Mouse (Mus musculus) layer of hippocampus, adult 9-10 months (tissue): ENCODE data around the gene Pnpla7.
A peak's percentile ranks its signal among the peaks of the same experiment; 100 is the strongest.

Source experiments
- DNase-seq: peaks from one replicate; pipeline ENCODE4 v3.0.0; 2022; ENCODE audit warnings: low spot score

Gene Pnpla7

DNA sequence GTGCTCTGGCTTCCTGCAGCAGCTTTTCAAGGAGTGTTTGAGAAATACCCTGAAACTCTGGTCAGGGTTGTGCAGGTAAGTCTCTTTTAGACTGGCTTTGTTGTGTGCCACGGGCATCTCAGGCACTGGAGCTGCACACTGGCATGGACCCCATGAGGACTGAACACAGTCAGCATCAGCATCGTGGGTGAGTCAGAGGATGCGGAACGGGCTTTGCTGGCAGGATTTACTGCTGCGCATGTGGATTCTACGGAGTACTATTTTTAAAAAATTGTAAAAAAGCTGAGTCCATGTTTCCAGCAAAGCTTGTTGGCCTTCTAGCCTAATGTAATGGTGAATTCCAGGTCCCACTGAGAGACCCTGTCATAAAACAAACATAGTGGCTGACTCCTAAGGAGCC lies 19.5 kb downstream of the Pnpla7 start:
- DNase-seq = no peak

- DNase-seq = no peak
Observed at GRCm38 (mm10) chr2:24996471-24996870, 20.6 kb downstream of the Pnpla7 start.

GRCm38 (mm10) chr2:25000544-25001235 lies 24.9 kb downstream of the Pnpla7 start:
- no peak for DNase-seq

DNA sequence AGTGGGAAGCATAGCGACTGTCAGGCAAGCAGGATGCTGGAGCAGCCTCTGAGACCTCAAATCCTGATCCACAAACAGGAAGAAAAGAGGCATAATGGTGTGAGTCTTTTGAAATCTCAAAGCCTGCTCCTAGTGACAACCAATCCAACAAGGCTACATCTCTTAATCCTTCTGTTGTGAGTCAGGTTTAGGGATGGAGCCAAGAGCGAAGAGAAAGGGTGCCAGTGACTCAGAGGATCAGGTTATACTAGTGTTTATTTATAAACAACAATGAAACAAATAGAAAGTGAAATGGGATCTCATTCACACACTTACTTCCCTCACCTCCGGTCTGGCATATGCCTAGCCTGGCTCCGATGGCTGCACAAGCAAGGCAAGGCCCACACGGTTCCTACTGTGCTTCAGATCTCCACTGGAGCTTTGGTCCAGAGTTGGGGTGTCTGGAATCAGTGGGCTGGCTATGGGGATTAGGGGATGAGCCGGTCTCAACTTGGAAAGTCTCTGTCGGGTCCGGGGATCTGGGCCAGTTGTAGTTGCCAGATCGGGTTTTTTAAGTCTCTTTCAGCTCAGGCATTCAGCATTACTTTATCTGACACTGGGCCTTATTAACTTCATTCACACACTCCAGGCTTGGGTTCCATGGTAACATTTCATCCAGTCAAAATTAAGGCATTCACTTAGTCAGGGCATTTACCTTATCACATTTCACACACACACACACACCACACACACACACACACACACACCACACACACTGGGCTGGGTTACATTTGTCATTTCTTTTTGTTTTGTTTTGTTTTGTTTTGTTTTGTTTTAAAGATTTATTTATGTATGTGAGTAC lies 28.3 kb downstream of the Pnpla7 start:
- DNase-seq = no peak

DNA sequence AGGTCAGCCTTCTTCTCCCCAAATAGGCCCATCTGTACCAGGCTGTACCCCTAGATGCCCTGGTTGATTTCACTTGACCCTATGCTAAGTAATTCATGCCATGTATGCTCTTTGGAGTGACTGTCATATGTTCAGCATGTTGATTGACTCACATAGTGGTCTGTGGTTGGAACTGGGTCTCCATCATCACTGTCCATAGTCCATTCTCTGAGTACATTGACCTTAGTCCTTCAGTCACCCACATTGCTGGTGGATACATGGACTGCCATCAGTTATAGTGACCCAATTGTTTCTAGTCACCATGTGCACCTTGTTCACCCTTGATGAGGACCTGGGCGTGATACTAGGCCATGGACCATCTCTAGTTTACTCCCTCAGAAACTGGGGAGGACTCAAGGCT lies 30.9 kb downstream of the Pnpla7 start:
- no peak for DNase-seq

DNA sequence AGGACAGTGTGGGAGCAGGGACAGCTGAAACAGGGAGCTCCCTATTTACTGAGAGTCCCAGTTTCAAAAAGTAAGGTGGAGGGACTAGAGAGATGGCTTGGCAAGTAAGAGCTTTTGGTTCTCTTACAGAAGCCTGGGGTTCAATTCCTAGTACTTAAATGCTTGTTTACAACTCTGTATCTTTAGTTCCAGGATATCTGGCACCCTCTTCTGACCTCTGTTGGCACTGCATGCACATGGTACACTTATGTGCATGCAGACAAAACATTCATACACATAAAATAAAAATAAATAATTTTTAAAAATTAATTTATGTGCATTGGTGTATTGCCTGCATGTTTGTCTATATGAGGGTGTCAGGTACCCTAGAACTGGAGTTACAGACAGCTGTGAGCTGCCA lies 32.4 kb downstream of the Pnpla7 start:
- no peak for DNase-seq

DNA sequence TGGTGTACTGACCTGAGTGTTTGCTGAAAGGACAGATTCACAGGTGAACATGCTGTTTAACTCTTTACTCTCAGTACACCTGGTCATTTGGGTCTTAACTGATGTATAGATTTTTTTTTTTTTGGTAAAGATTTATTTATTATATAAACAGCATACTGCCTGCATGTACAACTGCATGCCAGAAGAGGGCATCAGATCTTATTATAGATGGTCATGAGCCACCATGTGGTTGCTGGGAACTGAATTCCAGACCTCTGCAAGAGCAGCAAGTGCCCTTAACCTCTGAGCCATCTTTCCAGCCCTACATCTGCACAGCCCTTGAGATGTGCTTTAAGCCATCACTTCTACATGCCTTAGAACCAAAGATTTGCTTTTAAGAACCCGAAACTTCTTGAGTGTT lies 46.8 kb downstream of the Pnpla7 start:
- no peak for DNase-seq

DNA sequence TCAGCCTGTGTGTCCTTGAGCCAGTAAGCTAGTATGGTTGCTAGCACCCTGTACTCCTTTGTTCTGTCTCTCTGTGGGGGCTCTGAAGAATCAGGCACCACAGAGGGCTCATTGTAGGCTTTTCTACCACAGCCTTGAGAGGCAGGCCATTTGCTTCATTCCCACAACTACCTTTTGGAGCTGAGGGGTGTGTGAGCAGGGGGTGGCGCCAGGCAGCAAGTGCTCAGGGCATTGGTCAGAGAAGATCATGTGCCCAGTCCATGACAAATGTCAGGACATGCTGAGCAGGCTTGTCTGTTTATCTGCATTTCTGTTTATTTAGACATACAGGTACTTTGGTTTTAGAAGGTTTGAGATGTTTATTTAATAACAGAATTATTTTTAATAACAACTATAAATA lies 49.3 kb downstream of the Pnpla7 start:
- DNase-seq = no peak

GRCm38 (mm10) chr2:25034994-25035393 lies 59.2 kb downstream of the Pnpla7 start:
- DNase-seq = no peak

DNA sequence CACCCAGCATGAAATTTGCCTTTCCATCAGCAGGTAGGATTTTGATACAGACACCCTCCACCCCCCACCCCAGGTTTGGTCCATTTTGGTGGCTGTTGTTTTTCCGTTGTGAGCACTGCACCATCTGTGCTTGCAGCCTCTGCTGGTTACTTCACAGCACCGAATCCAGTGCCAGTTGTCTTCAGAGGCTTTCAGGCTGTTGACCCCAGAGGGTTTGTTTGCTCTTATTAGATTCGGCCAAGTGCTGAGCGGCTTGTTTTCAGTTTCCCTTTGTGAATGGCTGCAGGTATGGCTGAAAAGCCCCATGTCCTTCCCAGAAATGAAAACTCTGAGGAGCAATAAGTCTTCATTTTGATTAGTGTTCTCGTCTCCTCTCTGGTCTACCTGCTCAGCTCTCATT lies 64.3 kb downstream of the Pnpla7 start:
- no peak for DNase-seq

GRCm38 (mm10) chr2:25050921-25051320 lies 75.1 kb downstream of the Pnpla7 start:
- peak; percentile 36 for DNase-seq

- DNase-seq = no peak
Observed at GRCm38 (mm10) chr2:25051450-25051849, 75.6 kb downstream of the Pnpla7 start.

DNA sequence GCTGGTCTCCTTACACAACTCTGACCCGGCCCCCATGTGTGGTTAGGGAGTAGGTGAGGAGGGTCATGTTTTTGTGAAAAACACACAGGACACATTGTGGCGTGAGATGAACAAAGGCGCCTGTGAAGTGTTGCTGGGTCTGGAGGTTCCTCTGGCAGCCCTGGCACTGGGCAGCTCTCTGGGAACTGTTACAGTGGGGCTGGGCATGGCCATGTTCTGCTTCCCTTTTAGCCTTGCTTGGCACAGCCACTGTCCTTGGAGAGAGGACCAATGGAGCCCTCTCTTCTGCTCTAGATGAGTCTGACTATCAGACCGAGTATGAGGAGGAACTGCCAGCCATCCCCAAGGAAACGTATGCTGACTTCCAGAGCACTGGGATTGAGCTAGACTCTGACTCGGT lies 77.3 kb downstream of the Pnpla7 start:
- DNase-seq = no peak

DNA sequence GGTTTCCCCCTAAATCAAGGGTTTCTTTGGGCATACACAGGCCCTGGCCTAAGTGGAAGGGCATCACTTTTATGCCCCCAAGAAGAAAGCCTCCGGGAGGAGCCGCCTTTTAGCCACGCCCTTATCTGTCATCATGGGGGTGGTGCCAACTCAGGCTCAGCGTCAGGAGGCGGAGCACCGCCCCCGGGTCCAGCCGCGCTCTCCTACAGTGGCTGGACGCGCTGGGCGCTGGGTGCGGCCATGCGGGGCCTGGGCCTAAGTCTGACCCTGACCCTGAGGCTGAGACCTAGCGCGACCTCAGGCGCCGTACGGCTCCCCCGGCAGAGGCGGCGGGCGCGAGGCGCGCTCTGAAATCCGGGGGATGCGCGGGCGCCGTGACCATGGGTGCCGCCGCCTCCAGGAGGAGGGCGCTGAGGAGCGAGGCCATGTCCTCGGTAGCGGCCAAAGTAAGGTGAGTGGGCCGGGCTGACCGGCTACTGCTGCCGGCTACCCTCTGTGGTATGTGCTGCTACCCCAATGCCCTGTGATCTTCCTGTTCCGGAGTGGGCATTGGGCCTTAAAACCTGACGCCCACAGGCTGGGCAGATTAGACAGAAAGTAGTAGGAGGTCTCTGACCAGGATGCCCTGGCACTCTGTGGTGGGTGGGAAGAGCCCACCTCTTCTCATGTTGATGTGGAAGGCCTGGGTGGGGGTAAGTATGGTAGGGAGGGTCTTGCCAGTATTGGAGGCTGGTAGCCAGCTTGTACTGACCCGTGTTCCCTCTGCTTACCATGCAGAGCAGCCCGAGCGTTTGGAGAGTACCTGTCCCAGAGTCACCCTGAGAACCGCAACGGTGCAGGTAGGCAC lies 78.6 kb downstream of the Pnpla7 start, which contains the start of gene Nsmf:
Nsmf (plus strand) TSS at position 135 of the 847 bp plus-strand sequence.
- DNase-seq = peak; percentile 67

GRCm38 (mm10) chr2:25055068-25055405 lies 79.2 kb downstream of the Pnpla7 start:
- peak; percentile 60 for DNase-seq

DNA sequence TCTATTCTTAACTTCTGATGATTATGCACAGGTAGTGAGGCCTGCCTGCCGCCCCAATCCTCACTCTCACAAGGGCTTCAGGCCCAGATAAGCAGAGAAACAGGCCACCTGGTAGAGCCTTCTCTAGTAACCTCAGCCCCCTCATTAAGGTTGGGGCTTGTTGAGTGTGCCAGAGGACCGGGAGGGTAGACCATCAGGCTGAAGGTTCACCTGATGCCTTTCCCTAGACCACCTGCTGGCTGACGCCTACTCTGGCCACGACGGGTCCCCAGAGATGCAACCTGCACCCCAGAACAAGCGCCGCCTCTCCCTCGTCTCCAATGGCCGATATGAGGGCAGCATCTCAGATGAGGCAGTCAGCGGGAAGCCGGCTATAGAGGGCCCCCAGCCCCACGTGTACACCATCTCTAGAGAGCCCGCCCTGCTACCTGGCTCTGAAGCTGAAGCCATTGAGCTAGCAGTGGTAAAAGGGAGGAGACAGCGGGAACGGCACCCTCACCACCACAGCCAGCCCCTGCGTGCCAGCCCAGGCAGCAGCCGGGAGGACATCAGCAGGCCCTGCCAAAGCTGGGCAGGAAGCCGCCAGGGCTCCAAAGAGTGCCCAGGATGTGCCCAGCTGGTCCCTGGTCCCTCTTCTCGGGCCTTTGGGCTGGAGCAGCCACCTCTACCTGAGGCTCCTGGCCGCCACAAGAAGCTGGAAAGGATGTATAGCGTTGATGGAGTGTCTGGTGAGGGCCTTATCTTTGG lies 79.7 kb downstream of the Pnpla7 start:
- no peak for DNase-seq

DNA sequence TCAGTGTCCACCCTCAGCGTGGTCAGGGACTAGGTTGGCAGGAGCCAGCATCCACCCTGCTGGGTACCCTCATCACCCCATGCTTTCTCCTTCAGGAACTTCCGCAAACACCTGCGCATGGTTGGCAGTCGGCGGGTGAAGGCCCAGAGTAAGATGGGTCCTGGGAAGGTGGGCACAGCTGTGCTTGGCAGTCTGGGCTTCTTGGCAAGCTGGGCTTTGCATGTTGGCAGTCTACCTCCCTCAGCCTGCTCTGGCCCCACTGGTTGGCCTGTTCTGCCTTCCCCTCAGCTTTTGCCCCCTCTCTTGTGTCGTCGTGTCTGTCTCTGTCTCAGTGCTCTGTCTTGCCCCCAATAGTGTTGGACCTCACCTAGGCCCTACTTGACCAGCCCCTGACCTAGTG lies 83.1 kb downstream of the Pnpla7 start:
- no peak for DNase-seq

GRCm38 (mm10) chr2:25063523-25063922 lies 87.7 kb downstream of the Pnpla7 start:
- no peak for DNase-seq

GRCm38 (mm10) chr2:25064285-25064684 lies 88.5 kb downstream of the Pnpla7 start:
- no peak for DNase-seq

- DNase-seq = no peak
Observed at GRCm38 (mm10) chr2:25065537-25065936, 89.7 kb downstream of the Pnpla7 start.

DNA sequence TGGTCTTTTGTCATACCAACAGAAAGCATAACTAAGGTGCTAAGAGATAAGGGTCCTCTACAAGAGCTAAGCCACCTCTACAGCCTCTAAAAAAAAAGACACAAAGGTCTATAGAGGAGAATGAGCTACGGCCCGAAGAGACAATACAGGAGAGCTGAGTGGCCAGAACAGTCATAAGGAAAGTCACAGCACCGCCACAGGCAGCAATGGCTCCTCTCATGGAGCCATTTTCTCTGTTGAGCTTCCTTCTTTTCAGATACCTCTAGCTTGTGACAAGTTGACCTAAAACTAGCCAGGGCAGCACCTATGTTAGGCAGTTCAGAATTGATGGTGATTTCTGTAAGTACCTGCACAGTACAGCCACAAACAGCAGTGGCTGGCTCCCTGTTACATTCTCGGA lies 90.7 kb downstream of the Pnpla7 start:
- DNase-seq = no peak

- no peak for DNase-seq
Observed at GRCm38 (mm10) chr2:25069537-25069936, 93.7 kb downstream of the Pnpla7 start.
